Mouse (Mus musculus) liver, adult 2 months (tissue): ENCODE measurements at regions not wholly inside any gene's neighbourhood (a gene's known extent, or its start where the extent isn't known, plus 50 kb on each side); places are given as distances from the start of the nearest gene placed in this dataset.

ENCODE experiments used
- DNase-seq: peaks from one replicate; pipeline ENCODE4 v3.0.0-alpha.2; 2011; ENCODE audit warnings: low read depth, low spot score; ENCODE audit errors: extremely low read depth
- H3K27ac ChIP-seq: fragments of 200-500 bp; replicated peaks from 2 replicates; pipeline ENCODE4 v1.5.1; 2012; ENCODE audit warnings: low read depth, mild to moderate bottlenecking, control low read depth, inconsistent platforms, low read length; ENCODE audit not compliant: insufficient read depth
- H3K27me3 ChIP-seq: fragments of 200-500 bp; 2 replicates; pipeline ENCODE4 v1.6.1; 2012; ENCODE audit warnings: mild to moderate bottlenecking, moderate library complexity, low read length, inconsistent platforms; ENCODE audit not compliant: control insufficient read depth, insufficient read depth
- H3K36me3 ChIP-seq: fragments of 200-500 bp; 2 replicates; pipeline ENCODE4 v1.6.1; 2012; ENCODE audit warnings: low read length, inconsistent platforms; ENCODE audit not compliant: control insufficient read depth, insufficient read depth
- H3K4me1 ChIP-seq: fragments of 200-500 bp; 2 replicates; pipeline ENCODE4 v1.6.1; 2011; ENCODE audit warnings: low read length; ENCODE audit not compliant: control insufficient read depth, insufficient read depth
- H3K4me3 ChIP-seq: fragments of 200-500 bp; 2 replicates; pipeline ENCODE4 v1.5.1; 2011; ENCODE audit warnings: low read depth, mild to moderate bottlenecking, control low read depth, low read length, moderate library complexity; ENCODE audit not compliant: insufficient read depth
- H3K79me2 ChIP-seq: fragments of 200-500 bp; 2 replicates; pipeline ENCODE4 v1.6.1; 2012; ENCODE audit warnings: inconsistent platforms, mild to moderate bottlenecking, low read length, moderate library complexity; ENCODE audit not compliant: control insufficient read depth, insufficient read depth
- H3K9ac ChIP-seq: fragments of 200-500 bp; 2 replicates; pipeline ENCODE4 v1.6.1; 2012; ENCODE audit warnings: low read depth, mild to moderate bottlenecking, control low read depth, inconsistent platforms, low read length
- CTCF ChIP-seq: fragments of 200-500 bp; IDR thresholded peaks from 2 replicates; pipeline ENCODE4 v1.5.1; 2011; ENCODE audit warnings: low read depth, low read length, control low read depth
- POLR2A ChIP-seq: fragments of 200-500 bp; IDR thresholded peaks from 2 replicates; pipeline ENCODE4 v1.6.1; 2011; ENCODE audit warnings: low read length, control low read depth; ENCODE audit not compliant: insufficient read depth; ENCODE audit errors: extremely low read depth
- WGBS: fragments of 180-500 bp; shearing (Covaris S2); methylation state at CpG from one replicate; pipeline ENCODE4 v1.1.7; 2018; 5-methylcytosine and 5-hydroxymethylcytosine counted together

DNA sequence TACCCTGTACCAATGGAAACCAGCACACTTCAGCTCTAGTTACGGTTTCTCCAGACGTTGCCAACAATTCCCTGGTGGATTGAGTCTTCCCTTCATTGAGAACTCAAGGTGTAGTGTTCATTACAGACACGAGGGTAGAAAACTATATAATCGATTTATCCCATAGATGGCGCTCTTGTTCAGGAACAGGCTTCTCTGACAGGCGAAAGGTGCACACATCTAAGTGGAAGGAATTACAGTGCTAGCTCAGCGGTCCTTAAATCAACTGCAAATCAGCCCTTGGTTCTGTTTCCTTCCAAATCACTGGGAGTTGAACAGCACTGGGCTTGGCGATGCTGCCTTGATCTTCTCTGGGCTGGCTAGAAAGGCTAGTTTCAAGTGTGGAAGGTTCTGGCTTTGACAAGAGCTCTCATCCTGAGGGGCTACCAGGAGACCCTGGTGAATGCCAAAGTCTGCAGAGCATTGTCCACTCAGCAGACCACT, 161.1 kb downstream of the March11 start:
- DNase-seq: peak; percentile 51
- H3K4me1 ChIP-seq: no peaks in the 10 kb centered on the region
- H3K27me3 ChIP-seq: no peaks in the 10 kb centered on the region
- no peaks in the 10 kb centered on the region for H3K36me3 ChIP-seq
- H3K9ac ChIP-seq: no peak overlapping the region
- 9% methylated on average over 8 of the region's 8 CpGs for WGBS
- TF ChIP-seq CTCF: peak; percentile 37; the same call in 1 of the 2 replicates
- TF ChIP-seq POLR2A: no peak
- H3K79me2 ChIP-seq: no peaks in the 10 kb centered on the region
- H3K4me3 ChIP-seq: no peak overlapping the region
- no peak overlapping the region for H3K27ac ChIP-seq

DNA sequence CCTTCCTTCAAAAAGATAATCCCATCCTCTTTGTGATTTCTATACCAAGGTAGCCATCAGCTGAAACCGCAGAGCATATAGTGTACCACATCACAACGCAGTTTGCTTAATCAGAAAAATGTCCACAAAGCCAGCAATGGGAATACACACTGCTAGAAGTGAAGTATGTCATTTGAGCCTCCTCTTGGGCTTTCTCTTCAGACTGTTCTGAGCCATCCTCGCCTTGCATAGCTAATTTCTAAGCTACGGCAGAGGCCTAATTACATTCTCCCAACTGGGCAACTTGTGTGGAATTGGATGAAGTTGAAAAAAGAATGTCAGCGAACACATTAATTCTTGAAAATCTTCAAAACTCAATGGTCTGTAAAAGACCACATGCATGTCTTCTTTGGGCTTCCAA, 178.5 kb downstream of the March11 start:
- no peak overlapping the region for H3K4me3 ChIP-seq
- no peaks in the 10 kb centered on the region for H3K36me3 ChIP-seq
- no peak overlapping the region for H3K9ac ChIP-seq
- DNase-seq: no peak
- no peak for TF ChIP-seq POLR2A
- no peak for TF ChIP-seq CTCF
- H3K4me1 ChIP-seq: no peaks in the 10 kb centered on the region
- H3K27ac ChIP-seq: no peak overlapping the region
- H3K27me3 ChIP-seq: no peaks in the 10 kb centered on the region
- 82% methylated on average over 5 of the region's 5 CpGs for WGBS
- no peaks in the 10 kb centered on the region for H3K79me2 ChIP-seq
